Mouse (Mus musculus): Measurements from ENCODE around the gene Tsfm. TPM values are rescaled to one million over a fixed set of nuclear protein-coding genes. Genes with fewer than 3 reads are reported as not detected.
A peak's percentile ranks its signal among the peaks of the same experiment; 100 is the strongest.

Gene Tsfm
- polyA plus RNA-seq, 1 experiment from 2014 or later: 85.0 TPM

GRCm38 (mm10) chr10:127002056-127002455, 28.6 kb downstream of the Tsfm start:
- Histone ChIP-seq H3K4me1 (ENCODE audit: control insufficient read depth in 2 of 2, insufficient read depth in 2 of 2, low read length in 2 of 2) (no peaks in the 10 kb centered on the region; a peak in 1 of 4 replicates), H3K36me3 (ENCODE audit: control insufficient read depth, insufficient read depth, low read length) (peaks cover 38% of the 10 kb centered on the region), H3K27ac (replicated peaks in 1 of 2; ENCODE audit: control insufficient read depth in 1 of 2, insufficient read depth in 1 of 2, low read depth in 2 of 2, low read length in 2 of 2) (no peak overlapping the region), H3K9me3 (ENCODE audit: control insufficient read depth, low read length) (no peaks in the 10 kb centered on the region), H3K9ac (ENCODE audit: low read length) (no peak overlapping the region), H3K27me3 (ENCODE audit: control insufficient read depth, insufficient read depth, low read length) (no peaks in the 10 kb centered on the region), H3K4me2 (ENCODE audit: low read length) (no peak overlapping the region), H3K4me3 (ENCODE audit: control insufficient read depth in 1 of 2, insufficient read depth in 1 of 2, low read depth in 1 of 2, low read length in 2 of 2) (no peak overlapping the region)
- no peak for ATAC-seq (ENCODE audit: insufficient number of reproducible peaks, insufficient read depth, low FRiP score, low read depth)
- 78% methylated on average over 1 of the region's 1 CpGs for WGBS

DNA sequence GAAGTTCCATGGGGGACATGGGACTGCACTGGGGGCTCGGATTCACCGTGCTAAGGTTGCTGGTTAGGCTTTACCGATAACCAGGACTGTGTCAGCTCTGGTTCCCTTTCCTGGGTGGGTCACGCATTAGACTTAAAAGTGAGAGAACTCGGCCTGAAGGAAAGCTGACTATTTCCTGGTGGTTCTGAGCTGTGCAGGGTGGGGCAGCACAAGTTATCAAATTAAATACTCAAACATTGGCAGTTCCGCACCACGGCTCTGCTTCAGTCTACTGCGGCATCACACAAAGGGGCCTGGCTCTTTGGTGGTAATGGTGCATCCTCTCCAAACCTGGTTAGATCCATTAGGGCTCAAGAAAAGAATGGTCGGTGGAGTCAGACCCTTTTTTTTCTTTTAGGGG, 29.3 kb downstream of the Tsfm start:
- ATAC-seq (ENCODE audit: insufficient number of reproducible peaks, insufficient read depth, low FRiP score, low read depth): no peak
- Histone ChIP-seq H3K4me2 (ENCODE audit: low read length) (no peak overlapping the region), H3K27ac (replicated peaks in 1 of 2; ENCODE audit: control insufficient read depth in 1 of 2, insufficient read depth in 1 of 2, low read depth in 2 of 2, low read length in 2 of 2) (no peak overlapping the region), H3K9ac (ENCODE audit: low read length) (no peak overlapping the region), H3K27me3 (ENCODE audit: control insufficient read depth, insufficient read depth, low read length) (no peaks in the 10 kb centered on the region), H3K9me3 (ENCODE audit: control insufficient read depth, low read length) (no peaks in the 10 kb centered on the region), H3K4me1 (ENCODE audit: control insufficient read depth in 2 of 2, insufficient read depth in 2 of 2, low read length in 2 of 2) (no peaks in the 10 kb centered on the region; a peak in 1 of 4 replicates), H3K4me3 (ENCODE audit: control insufficient read depth in 1 of 2, insufficient read depth in 1 of 2, low read depth in 1 of 2, low read length in 2 of 2) (no peak overlapping the region), H3K36me3 (ENCODE audit: control insufficient read depth, insufficient read depth, low read length) (peaks cover 38% of the 10 kb centered on the region)
- WGBS: 74% methylated on average over 9 of the region's 9 CpGs

DNA sequence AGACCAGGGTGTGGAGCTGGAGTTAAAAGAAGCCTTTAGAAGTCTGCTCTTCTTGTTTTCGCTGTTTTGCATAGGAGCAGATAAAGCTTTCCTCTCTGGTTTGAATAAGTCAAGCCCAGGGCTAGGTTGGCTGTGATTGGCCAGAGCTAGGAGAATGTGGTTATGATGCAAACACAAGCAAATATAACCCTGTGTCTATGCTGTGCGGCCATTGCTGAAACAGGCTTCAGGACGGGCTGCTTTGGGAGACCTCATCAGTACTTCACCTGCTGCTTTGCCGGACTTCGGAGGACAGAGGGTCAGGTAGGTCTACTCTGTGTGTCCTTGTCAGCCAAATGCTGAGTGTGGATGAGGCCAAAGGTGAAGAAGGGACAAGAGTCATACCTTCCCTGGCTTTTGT, 30.1 kb downstream of the Tsfm start, which contains the start of gene Avil:
Avil (plus strand) TSS at position 181 of the 400 bp plus-strand sequence.
- Histone ChIP-seq H3K9ac (ENCODE audit: low read length) (no peak within 1 kb of the TSS), H3K9me3 (ENCODE audit: control insufficient read depth, low read length) (no peaks in the 10 kb centered on the region), H3K4me1 (ENCODE audit: control insufficient read depth in 2 of 2, insufficient read depth in 2 of 2, low read length in 2 of 2) (no peaks in the 10 kb centered on the region; a peak in 1 of 4 replicates), H3K27ac (replicated peaks in 1 of 2; ENCODE audit: control insufficient read depth in 1 of 2, insufficient read depth in 1 of 2, low read depth in 2 of 2, low read length in 2 of 2) (no peak within 1 kb of the TSS), H3K4me3 (ENCODE audit: control insufficient read depth in 1 of 2, insufficient read depth in 1 of 2, low read depth in 1 of 2, low read length in 2 of 2) (no peak within 1 kb of the TSS), H3K4me2 (ENCODE audit: low read length) (no peak within 1 kb of the TSS), H3K27me3 (ENCODE audit: control insufficient read depth, insufficient read depth, low read length) (no peaks in the 10 kb centered on the region), H3K36me3 (ENCODE audit: control insufficient read depth, insufficient read depth, low read length) (peaks cover 45% of the 10 kb centered on the region)
- 83% methylated on average over 5 of the region's 5 CpGs for whole genome bisulfite sequencing
- no peak for ATAC-seq (ENCODE audit: insufficient number of reproducible peaks, insufficient read depth, low FRiP score, low read depth)

DNA sequence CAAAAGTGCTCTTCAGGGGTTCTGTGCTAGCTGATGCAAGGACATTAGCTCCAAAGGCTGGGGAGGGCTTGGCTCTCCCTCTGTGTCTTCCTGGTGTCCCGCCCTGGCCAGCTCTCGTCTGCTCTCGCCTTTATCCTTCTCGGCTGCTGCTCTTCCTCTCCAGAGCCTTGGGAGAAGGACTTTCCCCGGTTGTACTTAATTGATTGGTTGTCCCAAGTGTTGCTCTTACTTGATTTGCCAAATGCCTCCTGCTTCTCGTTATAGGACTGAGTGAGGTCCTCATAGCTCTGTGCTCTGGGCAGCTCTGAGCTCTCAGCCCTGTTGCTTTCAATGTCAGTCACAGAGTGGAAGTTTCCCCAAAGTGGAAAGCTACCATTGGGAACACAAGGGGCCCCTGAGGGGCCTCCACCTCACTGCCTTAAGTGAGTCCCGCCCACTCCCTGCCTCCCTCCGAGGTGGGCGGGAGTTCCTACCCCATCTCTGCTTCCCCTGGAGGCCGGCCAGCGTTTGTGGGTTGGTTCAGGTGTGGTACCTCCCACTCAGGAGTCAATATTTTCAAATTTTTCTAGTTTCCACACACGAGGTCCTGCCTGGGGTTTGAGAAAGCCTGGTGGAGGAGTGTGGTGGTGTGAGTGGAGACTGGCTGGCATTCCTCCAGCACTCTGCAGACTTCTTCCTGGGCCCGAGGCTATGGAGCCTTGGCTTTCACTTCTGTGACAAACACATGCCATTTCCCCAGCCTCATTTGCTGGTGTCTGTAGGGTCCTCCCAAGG, 33.1 kb downstream of the Tsfm start:
- H3K4me2 ChIP-seq (ENCODE audit: low read length): no peak overlapping the region
- H3K27ac ChIP-seq (replicated peaks in 1 of 2; ENCODE audit: control insufficient read depth in 1 of 2, insufficient read depth in 1 of 2, low read depth in 2 of 2, low read length in 2 of 2): no peak overlapping the region
- peaks cover 75% of the 10 kb centered on the region for H3K36me3 ChIP-seq (ENCODE audit: control insufficient read depth, insufficient read depth, low read length)
- H3K4me3 ChIP-seq (ENCODE audit: control insufficient read depth in 1 of 2, insufficient read depth in 1 of 2, low read depth in 1 of 2, low read length in 2 of 2): no peak overlapping the region
- no peaks in the 10 kb centered on the region; a peak in 1 of 4 replicates for H3K4me1 ChIP-seq (ENCODE audit: control insufficient read depth in 2 of 2, insufficient read depth in 2 of 2, low read length in 2 of 2)
- WGBS: 59% methylated on average over 13 of the region's 13 CpGs
- no peaks in the 10 kb centered on the region for H3K9me3 ChIP-seq (ENCODE audit: control insufficient read depth, low read length)
- no peak for ATAC-seq (ENCODE audit: insufficient number of reproducible peaks, insufficient read depth, low FRiP score, low read depth)
- no peaks in the 10 kb centered on the region for H3K27me3 ChIP-seq (ENCODE audit: control insufficient read depth, insufficient read depth, low read length)
- H3K9ac ChIP-seq (ENCODE audit: low read length): no peak overlapping the region

DNA sequence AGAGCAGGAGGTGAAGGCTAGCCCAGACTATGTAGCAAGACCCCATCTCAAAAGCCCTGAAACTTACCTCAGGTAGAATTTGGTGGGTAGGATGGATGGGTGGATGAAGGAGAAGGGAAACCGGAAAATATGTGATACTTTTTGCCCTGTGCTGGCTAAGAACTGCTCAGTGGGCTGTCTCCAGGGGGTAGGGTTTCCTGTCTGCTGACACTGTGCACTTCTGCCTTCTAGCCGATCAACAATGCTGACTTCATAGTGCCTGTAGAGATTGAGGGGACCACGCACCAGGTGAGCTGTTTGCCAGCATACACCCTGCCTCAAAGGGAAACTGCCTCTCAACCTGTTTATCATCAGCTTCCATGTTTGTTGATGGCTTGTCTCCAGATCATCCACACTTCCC, 37.0 kb downstream of the Tsfm start:
- Histone ChIP-seq H3K9ac (ENCODE audit: low read length) (no peak overlapping the region), H3K36me3 (ENCODE audit: control insufficient read depth, insufficient read depth, low read length) (peaks cover 73% of the 10 kb centered on the region), H3K4me1 (ENCODE audit: control insufficient read depth in 2 of 2, insufficient read depth in 2 of 2, low read length in 2 of 2) (peaks cover 15 to 27% of the 10 kb centered on the region in 2 experiments), H3K4me3 (ENCODE audit: control insufficient read depth in 1 of 2, insufficient read depth in 1 of 2, low read depth in 1 of 2, low read length in 2 of 2) (no peak overlapping the region), H3K27me3 (ENCODE audit: control insufficient read depth, insufficient read depth, low read length) (no peaks in the 10 kb centered on the region), H3K9me3 (ENCODE audit: control insufficient read depth, low read length) (no peaks in the 10 kb centered on the region), H3K4me2 (ENCODE audit: low read length) (no peak overlapping the region), H3K27ac (replicated peaks in 1 of 2; ENCODE audit: control insufficient read depth in 1 of 2, insufficient read depth in 1 of 2, low read depth in 2 of 2, low read length in 2 of 2) (no peak overlapping the region)
- 86% methylated on average over 3 of the region's 3 CpGs for WGBS
- no peak for ATAC-seq (ENCODE audit: insufficient number of reproducible peaks, insufficient read depth, low FRiP score, low read depth)

DNA sequence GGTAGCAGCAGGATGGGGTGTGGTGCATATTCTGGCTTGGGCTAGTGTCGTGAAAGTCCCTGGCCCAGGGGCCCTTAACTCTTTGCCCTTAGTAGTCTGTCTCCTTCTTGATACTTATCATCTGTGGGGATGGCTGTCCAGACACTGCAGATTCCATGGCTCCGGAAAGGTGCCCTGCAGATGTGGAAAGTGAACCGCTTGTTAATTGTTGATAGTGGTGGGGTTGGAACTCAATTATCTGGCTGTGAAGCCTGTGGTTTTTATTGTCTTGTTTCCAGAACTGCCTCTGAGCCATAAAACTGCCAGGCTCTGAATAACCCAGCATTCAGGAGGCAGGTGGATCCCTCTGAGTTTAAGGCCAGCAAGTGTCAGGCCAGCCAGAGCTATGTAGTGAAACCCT, 39.0 kb downstream of the Tsfm start:
- WGBS: 64% methylated on average over 3 of the region's 3 CpGs
- peaks cover 57% of the 10 kb centered on the region for H3K36me3 ChIP-seq (ENCODE audit: control insufficient read depth, insufficient read depth, low read length)
- no peak overlapping the region for H3K9ac ChIP-seq (ENCODE audit: low read length)
- H3K9me3 ChIP-seq (ENCODE audit: control insufficient read depth, low read length): no peaks in the 10 kb centered on the region
- peaks cover 34 to 46% of the 10 kb centered on the region in 2 experiments for H3K4me1 ChIP-seq (ENCODE audit: control insufficient read depth in 2 of 2, insufficient read depth in 2 of 2, low read length in 2 of 2)
- no peaks in the 10 kb centered on the region for H3K27me3 ChIP-seq (ENCODE audit: control insufficient read depth, insufficient read depth, low read length)
- H3K4me2 ChIP-seq (ENCODE audit: low read length): no peak overlapping the region
- no peak overlapping the region for H3K27ac ChIP-seq (replicated peaks in 1 of 2; ENCODE audit: control insufficient read depth in 1 of 2, insufficient read depth in 1 of 2, low read depth in 2 of 2, low read length in 2 of 2)
- no peak overlapping the region for H3K4me3 ChIP-seq (ENCODE audit: control insufficient read depth in 1 of 2, insufficient read depth in 1 of 2, low read depth in 1 of 2, low read length in 2 of 2)
- no peak for ATAC-seq (ENCODE audit: insufficient number of reproducible peaks, insufficient read depth, low FRiP score, low read depth)

- H3K4me3 ChIP-seq (ENCODE audit: control insufficient read depth in 1 of 2, insufficient read depth in 1 of 2, low read depth in 1 of 2, low read length in 2 of 2): no peak overlapping the region
- H3K36me3 ChIP-seq (ENCODE audit: control insufficient read depth, insufficient read depth, low read length): peaks cover 49% of the 10 kb centered on the region
- H3K4me1 ChIP-seq (ENCODE audit: control insufficient read depth in 2 of 2, insufficient read depth in 2 of 2, low read length in 2 of 2): peaks cover 45 to 58% of the 10 kb centered on the region in 2 experiments
- WGBS: 30% methylated on average over 7 of the region's 7 CpGs
- no peaks in the 10 kb centered on the region for H3K9me3 ChIP-seq (ENCODE audit: control insufficient read depth, low read length)
- 0 out of 2 replicates have a peak overlapping the region, but pooled peaks have one; percentile 13 for H3K4me2 ChIP-seq (ENCODE audit: low read length)
- H3K27me3 ChIP-seq (ENCODE audit: control insufficient read depth, insufficient read depth, low read length): no peaks in the 10 kb centered on the region
- peak; percentile 47 for ATAC-seq (ENCODE audit: insufficient number of reproducible peaks, insufficient read depth, low FRiP score, low read depth)
- H3K27ac ChIP-seq (replicated peaks in 1 of 2; ENCODE audit: control insufficient read depth in 1 of 2, insufficient read depth in 1 of 2, low read depth in 2 of 2, low read length in 2 of 2): peak overlapping the region; percentile 36 to 84
- peak overlapping the region; percentile 52; the same call in 1 of the 2 replicates for H3K9ac ChIP-seq (ENCODE audit: low read length)
Measured at GRCm38 (mm10) chr10:126990313-126991056, 40.2 kb downstream of the Tsfm start.

Data from heart, embryonic 14.5 days (tissue).